Mouse (Mus musculus) lung, embryonic 15.5 days (tissue): Measurements from ENCODE around the gene Asic4. TPM values are rescaled to one million over a fixed set of nuclear protein-coding genes. Genes with fewer than 3 reads are reported as not detected.
A peak's percentile ranks its signal among the peaks of the same experiment; 100 is the strongest.

Experiments
- ATAC-seq: fragments of 200-750 bp; cut with Nextera tagmentation; 2 replicates; pipeline ENCODE4 v1.8.0; 2017; ENCODE audit warnings: moderate number of reproducible peaks, borderline replicate concordance; ENCODE audit not compliant: low FRiP score, low TSS enrichment; ENCODE audit errors: extremely low read depth
- H3K27ac ChIP-seq: fragments of 300-500 bp; sonication (generic); 2 replicates; pipeline ENCODE4 v1.5.1; 2015; ENCODE audit warnings: moderate library complexity, mild to moderate bottlenecking, inconsistent platforms
- H3K27me3 ChIP-seq: fragments of 300-500 bp; sonication (generic); 2 replicates; pipeline ENCODE4 v1.6.1; 2015; ENCODE audit warnings: inconsistent platforms
- H3K36me3 ChIP-seq: fragments of 300-500 bp; sonication (generic); 2 replicates; pipeline ENCODE4 v1.6.1; 2015; ENCODE audit warnings: inconsistent platforms
- H3K4me1 ChIP-seq: fragments of 300-500 bp; sonication (generic); 2 replicates; pipeline ENCODE4 v1.6.1; 2015; ENCODE audit warnings: inconsistent platforms
- H3K4me2 ChIP-seq: fragments of 300-500 bp; sonication (generic); 2 replicates; pipeline ENCODE4 v1.6.1; 2015; ENCODE audit warnings: inconsistent platforms, mild to moderate bottlenecking, moderate library complexity
- H3K4me3 ChIP-seq: fragments of 300-500 bp; sonication (generic); 2 replicates; pipeline ENCODE4 v1.5.1; 2015; ENCODE audit warnings: mild to moderate bottlenecking, inconsistent platforms
- H3K9ac ChIP-seq: fragments of 300-500 bp; sonication (generic); 2 replicates; pipeline ENCODE4 v1.6.1; 2015; ENCODE audit warnings: inconsistent platforms
- H3K9me3 ChIP-seq: fragments of 300-500 bp; sonication (generic); 2 replicates; pipeline ENCODE4 v1.6.1; 2016; ENCODE audit warnings: inconsistent platforms
- WGBS: fragments of 180-500 bp; shearing (Covaris S2); methylation state at CpG from one replicate; pipeline ENCODE4 v1.1.7; 2015; 5-methylcytosine and 5-hydroxymethylcytosine counted together
- polyA plus RNA-seq: library from polyadenylated mRNA; unstranded; fragments of >200 nt; fragmentation: Nextera tagmentation; extraction: Ambion mirVana; gene quantifications from 2 replicates; pipeline ENCODE4 v1.2.1, GENCODE M21; 2015

Asic4 gene
- 0.26 and 0.30 TPM in 2 replicates for polyA plus RNA-seq

DNA sequence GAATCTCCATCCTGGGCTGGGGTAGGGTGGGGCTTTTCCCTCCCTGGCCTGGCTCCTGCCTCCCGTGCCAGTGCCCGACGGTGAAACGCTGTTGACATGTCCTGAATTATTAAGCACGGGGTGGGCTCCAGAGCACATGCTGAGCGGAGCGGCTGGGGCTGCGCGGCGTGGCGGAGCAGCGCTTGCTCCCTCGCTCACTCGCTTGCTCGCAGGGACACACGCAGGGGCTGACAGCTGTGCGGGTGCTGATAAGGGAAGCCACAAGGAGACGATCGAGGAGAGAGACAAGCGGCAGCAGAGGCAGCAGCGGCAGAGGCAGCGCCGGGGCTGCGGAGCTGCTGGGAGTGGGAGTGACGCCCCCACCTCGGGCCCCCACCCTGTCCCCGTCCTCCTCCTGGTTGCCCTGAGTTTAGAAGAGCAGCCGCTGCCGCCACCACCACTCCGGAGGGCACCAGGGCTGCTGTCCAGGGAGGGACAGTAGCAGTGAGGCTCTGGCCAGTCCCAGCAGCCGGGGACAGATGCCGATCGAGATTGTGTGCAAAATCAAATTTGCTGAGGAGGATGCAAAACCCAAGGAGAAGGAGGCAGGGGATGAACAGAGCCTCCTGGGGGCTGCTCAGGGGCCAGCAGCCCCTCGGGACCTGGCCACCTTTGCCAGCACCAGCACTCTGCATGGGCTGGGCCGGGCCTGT, at the start of gene Asic4:
Asic4 (plus strand) TSS at position 123 of the 692 bp plus-strand sequence.
- H3K27me3 ChIP-seq: peaks cover 92% of the 10 kb centered on the region
- peak within 1 kb of the TSS; percentile 52 for H3K4me2 ChIP-seq
- H3K9me3 ChIP-seq: no peaks in the 10 kb centered on the region
- no peak within 1 kb of the TSS; the same call in 1 of the 2 replicates for H3K9ac ChIP-seq
- no peaks in the 10 kb centered on the region for H3K36me3 ChIP-seq
- peaks cover 56% of the 10 kb centered on the region for H3K4me1 ChIP-seq
- peak; percentile 7; the same call in 1 of the 2 replicates for ATAC-seq
- no peak within 1 kb of the TSS for H3K27ac ChIP-seq
- WGBS: 2% methylated on average over 35 of the region's 35 CpGs
- peak within 1 kb of the TSS; percentile 15 for H3K4me3 ChIP-seq

DNA sequence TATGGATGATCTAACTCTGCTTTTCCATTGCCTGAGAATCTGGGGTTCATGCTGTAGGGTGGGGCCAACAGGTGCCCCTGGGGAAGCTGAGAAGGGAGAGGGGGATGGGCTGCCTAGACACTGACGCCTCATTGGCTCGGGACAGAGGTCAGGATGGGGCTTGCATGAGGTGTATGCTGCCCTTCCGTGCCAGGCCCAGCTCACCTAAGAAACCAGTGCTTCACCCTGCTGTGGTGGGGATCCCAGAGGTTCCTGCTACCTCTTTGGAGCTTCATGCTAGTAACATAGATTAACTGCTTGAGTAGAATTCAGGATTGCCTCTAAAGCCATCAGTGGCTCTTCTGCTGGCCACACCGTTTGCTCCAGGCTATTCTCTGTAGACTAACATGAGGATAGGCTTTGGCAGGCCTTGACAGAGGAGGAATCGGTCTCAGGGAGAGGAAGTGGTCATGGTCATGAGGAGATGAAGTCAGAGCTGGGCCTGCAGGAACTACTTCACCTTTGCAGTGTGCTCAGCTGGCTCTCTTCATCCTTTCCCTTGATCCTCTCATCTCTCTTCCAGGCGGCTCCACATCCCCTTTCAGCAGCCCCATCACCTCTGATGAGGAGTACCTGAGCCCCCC, 49.6 kb upstream of the Asic4 start:
- peak overlapping the region; percentile 35 for H3K4me3 ChIP-seq
- peaks cover 29% of the 10 kb centered on the region for H3K4me1 ChIP-seq
- H3K9ac ChIP-seq: peak overlapping the region; percentile 34; the same call in 1 of the 2 replicates
- 0 out of 2 replicates have a peak, but pooled peaks have one; percentile 1 for ATAC-seq
- WGBS: 29% methylated on average over 6 of the region's 6 CpGs
- H3K4me2 ChIP-seq: peak overlapping the region; percentile 58
- H3K27ac ChIP-seq: peak overlapping the region; percentile 92
- no peaks in the 10 kb centered on the region for H3K27me3 ChIP-seq
- H3K36me3 ChIP-seq: peaks cover 23% of the 10 kb centered on the region
- no peaks in the 10 kb centered on the region for H3K9me3 ChIP-seq

- no peak overlapping the region for H3K4me2 ChIP-seq
- no peak for ATAC-seq
- 83% methylated on average over 3 of the region's 3 CpGs for WGBS
- H3K9me3 ChIP-seq: no peaks in the 10 kb centered on the region
- no peaks in the 10 kb centered on the region for H3K27me3 ChIP-seq
- H3K36me3 ChIP-seq: peaks cover 34% of the 10 kb centered on the region
- peaks cover 4% of the 10 kb centered on the region for H3K4me1 ChIP-seq
- H3K4me3 ChIP-seq: no peak overlapping the region
- no peak overlapping the region for H3K27ac ChIP-seq
- H3K9ac ChIP-seq: no peak overlapping the region
Observed at GRCm38 (mm10) chr1:75405547-75405946, 44.7 kb upstream of the Asic4 start.

GRCm38 (mm10) chr1:75406173-75406572, 44.1 kb upstream of the Asic4 start:
- H3K9ac ChIP-seq: no peak overlapping the region
- no peak overlapping the region for H3K27ac ChIP-seq
- H3K4me1 ChIP-seq: no peaks in the 10 kb centered on the region
- no peak overlapping the region for H3K4me2 ChIP-seq
- WGBS: 88% methylated on average over 15 of the region's 15 CpGs
- no peaks in the 10 kb centered on the region for H3K27me3 ChIP-seq
- H3K4me3 ChIP-seq: no peak overlapping the region
- no peaks in the 10 kb centered on the region for H3K9me3 ChIP-seq
- peaks cover 33% of the 10 kb centered on the region for H3K36me3 ChIP-seq
- ATAC-seq: no peak

GRCm38 (mm10) chr1:75407056-75407455, 43.2 kb upstream of the Asic4 start:
- H3K4me3 ChIP-seq: no peak overlapping the region
- H3K27ac ChIP-seq: no peak overlapping the region
- H3K4me2 ChIP-seq: no peak overlapping the region
- H3K36me3 ChIP-seq: peaks cover 26% of the 10 kb centered on the region
- no peaks in the 10 kb centered on the region for H3K4me1 ChIP-seq
- WGBS: 86% methylated on average over 9 of the region's 9 CpGs
- no peaks in the 10 kb centered on the region for H3K27me3 ChIP-seq
- no peaks in the 10 kb centered on the region for H3K9me3 ChIP-seq
- no peak overlapping the region for H3K9ac ChIP-seq
- no peak for ATAC-seq

DNA sequence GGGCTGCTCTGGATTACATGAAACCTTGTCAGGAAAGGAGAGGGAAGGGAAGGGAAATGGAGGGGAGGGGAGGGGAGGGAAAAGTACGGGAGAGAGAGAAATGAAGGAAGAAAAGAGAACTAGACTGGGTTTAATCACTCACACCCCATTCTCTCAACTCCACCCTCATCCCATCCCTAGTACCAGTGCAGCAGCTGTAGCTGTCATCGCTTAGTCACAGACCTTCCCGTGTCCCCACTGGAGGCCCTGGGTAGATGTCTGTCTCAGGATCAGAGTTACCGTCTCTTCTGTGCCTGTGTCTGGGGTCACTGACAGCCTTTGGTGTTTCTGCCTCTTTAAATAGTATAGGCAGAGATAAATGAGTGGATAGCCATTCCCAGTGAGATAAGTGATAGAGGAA, 42.0 kb upstream of the Asic4 start:
- H3K9me3 ChIP-seq: no peaks in the 10 kb centered on the region
- H3K36me3 ChIP-seq: peaks cover 19% of the 10 kb centered on the region
- H3K9ac ChIP-seq: no peak overlapping the region
- no peak overlapping the region for H3K4me2 ChIP-seq
- no peaks in the 10 kb centered on the region for H3K4me1 ChIP-seq
- H3K4me3 ChIP-seq: no peak overlapping the region
- ATAC-seq: no peak
- WGBS: 40% methylated on average over 4 of the region's 4 CpGs
- H3K27me3 ChIP-seq: no peaks in the 10 kb centered on the region
- H3K27ac ChIP-seq: no peak overlapping the region

DNA sequence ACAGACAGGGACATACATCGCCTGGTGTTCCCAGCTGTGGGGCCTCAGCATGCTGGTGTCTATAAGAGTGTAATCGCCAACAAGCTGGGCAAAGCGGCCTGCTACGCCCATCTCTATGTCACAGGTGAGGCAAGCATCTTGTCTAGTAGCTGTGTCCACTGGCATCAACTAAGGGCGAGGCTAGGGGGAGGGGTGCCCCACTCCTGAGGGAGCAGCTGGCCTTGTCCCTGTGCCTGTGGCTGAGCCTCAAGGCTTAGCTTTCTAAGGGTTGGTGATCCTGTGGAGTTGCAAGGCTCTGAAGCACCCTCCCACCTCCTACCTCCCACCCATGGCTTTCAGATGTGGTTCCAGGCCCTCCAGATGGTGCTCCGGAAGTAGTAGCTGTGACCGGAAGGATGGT, 40.3 kb upstream of the Asic4 start:
- Histone ChIP-seq H3K4me2 (no peak overlapping the region), H3K4me1 (no peaks in the 10 kb centered on the region), H3K4me3 (no peak overlapping the region), H3K27ac (no peak overlapping the region), H3K36me3 (peaks cover 16% of the 10 kb centered on the region), H3K9me3 (no peaks in the 10 kb centered on the region), H3K9ac (no peak overlapping the region), H3K27me3 (no peaks in the 10 kb centered on the region)
- no peak for ATAC-seq
- 81% methylated on average over 7 of the region's 7 CpGs for WGBS

- H3K36me3 ChIP-seq: peaks cover 4% of the 10 kb centered on the region; the same call in 1 of the 2 replicates
- no peaks in the 10 kb centered on the region for H3K27me3 ChIP-seq
- no peak overlapping the region for H3K4me2 ChIP-seq
- H3K9me3 ChIP-seq: no peaks in the 10 kb centered on the region
- ATAC-seq: no peak
- 83% methylated on average over 3 of the region's 3 CpGs for whole genome bisulfite sequencing
- no peak overlapping the region for H3K27ac ChIP-seq
- H3K4me1 ChIP-seq: no peaks in the 10 kb centered on the region
- H3K4me3 ChIP-seq: no peak overlapping the region
- no peak overlapping the region for H3K9ac ChIP-seq
Observed at GRCm38 (mm10) chr1:75412196-75412595, 38.0 kb upstream of the Asic4 start.

- H3K4me2 ChIP-seq: no peak overlapping the region
- no peaks in the 10 kb centered on the region for H3K9me3 ChIP-seq
- H3K27me3 ChIP-seq: no peaks in the 10 kb centered on the region
- WGBS: 64% methylated on average over 3 of the region's 3 CpGs
- no peak overlapping the region for H3K27ac ChIP-seq
- no peak overlapping the region for H3K9ac ChIP-seq
- H3K4me1 ChIP-seq: no peaks in the 10 kb centered on the region
- H3K36me3 ChIP-seq: peaks cover 10% of the 10 kb centered on the region; the same call in 1 of the 2 replicates
- no peak for ATAC-seq
- H3K4me3 ChIP-seq: no peak overlapping the region
Observed at GRCm38 (mm10) chr1:75413749-75414148, 36.5 kb upstream of the Asic4 start.

- no peak overlapping the region for H3K27ac ChIP-seq
- peak overlapping the region; percentile 59; the same call in 1 of the 2 replicates for H3K4me2 ChIP-seq
- no peak overlapping the region for H3K9ac ChIP-seq
- no peak for ATAC-seq
- no peaks in the 10 kb centered on the region for H3K9me3 ChIP-seq
- WGBS: 27% methylated on average over 20 of the region's 20 CpGs
- no peak overlapping the region for H3K4me3 ChIP-seq
- 0 out of 2 replicates have a peak, but pooled peaks cover 7% of the 10 kb centered on the region for H3K36me3 ChIP-seq
- H3K27me3 ChIP-seq: peaks cover 56% of the 10 kb centered on the region
- peaks cover 19% of the 10 kb centered on the region for H3K4me1 ChIP-seq
Observed at GRCm38 (mm10) chr1:75421794-75422193, 28.4 kb upstream of the Asic4 start.

DNA sequence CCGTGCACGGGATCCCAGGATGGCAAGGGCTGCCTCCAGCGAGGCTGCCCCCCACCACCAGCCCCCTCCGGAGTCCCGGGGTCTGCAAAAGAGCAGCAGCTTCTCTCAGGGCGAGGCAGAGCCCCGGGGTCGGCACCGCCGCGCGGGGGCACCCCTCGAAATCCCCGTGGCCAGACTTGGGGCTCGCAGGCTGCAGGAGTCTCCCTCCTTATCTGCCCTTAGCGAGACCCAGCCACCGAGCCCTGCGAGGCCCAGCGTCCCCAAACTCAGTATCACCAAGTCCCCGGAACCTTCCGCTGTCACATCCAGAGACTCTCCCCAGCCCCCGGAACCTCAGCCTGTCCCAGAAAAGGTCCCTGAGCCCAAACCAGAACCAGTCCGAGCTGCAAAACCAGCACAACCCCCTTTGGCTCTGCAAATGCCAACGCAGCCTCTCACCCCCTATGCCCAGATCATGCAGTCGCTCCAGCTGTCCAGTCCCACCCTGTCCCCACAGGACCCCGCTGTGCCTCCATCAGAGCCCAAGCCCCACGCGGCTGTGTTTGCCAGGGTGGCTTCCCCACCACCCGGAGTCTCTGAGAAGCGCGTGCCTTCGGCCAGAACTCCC, 27.9 kb upstream of the Asic4 start:
- 0 out of 2 replicates have a peak, but pooled peaks cover 7% of the 10 kb centered on the region for H3K36me3 ChIP-seq
- ATAC-seq: no peak
- H3K9me3 ChIP-seq: no peaks in the 10 kb centered on the region
- H3K4me3 ChIP-seq: peak overlapping the region; percentile 32
- H3K4me2 ChIP-seq: peak overlapping the region; percentile 59
- peaks cover 56% of the 10 kb centered on the region for H3K27me3 ChIP-seq
- peaks cover 19% of the 10 kb centered on the region for H3K4me1 ChIP-seq
- peak overlapping the region; percentile 19; the same call in 1 of the 2 replicates for H3K9ac ChIP-seq
- no peak overlapping the region for H3K27ac ChIP-seq
- WGBS: 21% methylated on average over 30 of the region's 32 CpGs
